Mouse (Mus musculus): Measurements from ENCODE around the gene Snrnp200.
A peak's percentile ranks its signal among the peaks of the same experiment; 100 is the strongest.
"Not testable (repeated sequence)": the region's sequence is repeated elsewhere in the genome, so short reads cannot be mapped to it uniquely, and the experiment has no call there.

The Snrnp200 gene

DNA sequence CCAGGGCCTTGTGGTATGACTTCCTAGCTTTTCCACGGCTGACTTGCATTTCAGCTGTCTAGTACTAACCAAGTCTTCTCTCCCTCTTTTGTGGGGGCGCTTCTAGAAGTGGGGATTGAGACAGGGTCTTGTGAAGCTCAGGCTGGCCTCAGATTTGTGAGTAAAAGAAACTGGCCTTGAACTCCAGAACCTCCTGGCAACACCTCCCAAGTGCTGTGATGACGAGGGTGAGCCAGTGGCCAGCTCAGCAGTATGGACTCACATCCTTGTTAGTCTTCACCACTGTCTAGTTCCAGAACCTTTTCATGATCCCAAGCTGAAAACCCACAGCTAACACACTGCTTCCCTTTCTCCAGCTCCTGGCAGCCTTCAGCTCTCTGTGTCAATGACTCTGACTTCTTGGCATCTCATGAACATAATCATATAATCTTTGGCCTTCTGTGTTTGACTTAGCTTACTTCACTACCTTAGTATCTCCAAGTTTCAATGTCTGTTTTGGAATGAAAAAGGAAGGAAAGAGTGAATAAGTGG lies 46.5 kb downstream of the Snrnp200 start:
- DNase-seq: no peak

DNA sequence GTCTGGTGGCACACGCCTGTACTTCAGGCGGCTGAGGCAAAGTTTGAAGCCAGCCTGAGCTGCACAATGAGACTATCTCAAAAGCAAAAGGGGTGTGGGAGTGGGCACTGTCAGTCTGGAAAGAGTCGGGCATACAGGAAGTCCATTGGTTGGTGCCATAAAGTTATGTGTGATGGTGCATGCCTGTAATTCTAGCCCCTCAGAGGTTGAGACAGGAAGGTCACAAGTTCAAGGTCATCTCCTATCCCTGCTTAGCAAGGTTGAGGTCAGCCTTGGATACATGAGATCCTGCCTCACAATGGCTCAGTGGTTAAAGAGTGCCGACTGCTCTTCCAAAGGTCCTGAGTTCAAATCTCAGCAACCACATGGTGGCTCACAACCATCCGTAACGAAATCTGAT lies 47.1 kb downstream of the Snrnp200 start:
- no peak for DNase-seq

DNA sequence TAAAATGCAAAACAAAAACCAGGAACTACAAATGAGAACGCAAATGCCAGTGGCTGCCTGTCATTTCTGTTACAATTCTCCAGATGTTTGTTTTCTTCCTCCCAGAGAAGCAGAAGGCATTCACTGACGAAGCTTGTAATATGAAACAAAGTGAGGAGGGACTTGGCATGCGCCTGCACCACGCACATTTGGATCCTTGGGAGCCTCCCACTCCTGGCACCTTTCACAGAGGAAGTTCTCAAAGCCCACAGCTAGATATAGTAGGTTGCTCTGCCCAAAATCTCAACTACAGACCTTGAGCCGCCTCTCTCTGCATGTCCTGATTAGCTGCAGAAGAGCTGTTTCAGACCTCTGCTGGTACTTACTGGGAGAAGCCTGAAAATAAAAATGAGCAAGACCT lies 51.2 kb downstream of the Snrnp200 start:
- no peak for DNase-seq

DNA sequence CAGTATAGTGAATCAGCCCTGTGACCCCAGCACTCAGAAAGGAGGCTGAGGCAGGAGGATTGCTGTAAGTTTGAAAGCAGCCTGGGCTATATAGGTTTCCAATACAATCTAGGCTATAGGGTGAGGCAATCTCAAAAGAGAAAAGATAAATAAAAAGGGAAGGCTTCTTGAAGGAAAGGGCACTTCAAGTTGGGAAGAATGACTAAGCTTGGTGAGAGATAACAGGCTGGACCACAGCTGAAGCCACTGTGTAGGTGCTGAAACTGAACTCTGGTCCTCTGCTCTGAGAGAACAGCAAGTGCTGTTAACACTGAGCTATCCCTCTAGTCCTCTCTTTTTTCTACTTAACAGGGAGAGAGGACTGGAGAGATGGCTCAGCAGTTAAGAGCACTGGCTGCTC lies 54.3 kb downstream of the Snrnp200 start:
- DNase-seq: no peak

DNA sequence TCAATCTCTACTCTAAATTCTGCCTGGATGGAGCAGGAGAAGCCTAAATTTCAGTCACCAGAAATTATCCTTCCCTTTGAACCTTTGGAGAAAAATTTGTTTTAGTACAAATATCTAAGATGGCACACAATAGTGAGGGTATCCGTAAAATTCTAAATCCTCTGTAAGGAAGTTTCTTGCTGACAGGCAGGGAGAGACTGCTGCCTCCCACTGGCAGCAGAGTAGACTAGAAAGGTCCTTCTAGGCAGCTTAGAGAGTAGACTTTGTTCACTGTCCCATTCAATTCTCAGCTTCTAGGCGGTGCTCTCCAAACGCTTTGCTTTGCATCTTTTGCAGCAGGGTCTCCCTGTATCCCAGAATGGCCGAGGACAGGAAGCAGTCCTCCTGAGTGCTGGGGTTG lies 59.7 kb downstream of the Snrnp200 start:
- no peak for DNase-seq

DNA sequence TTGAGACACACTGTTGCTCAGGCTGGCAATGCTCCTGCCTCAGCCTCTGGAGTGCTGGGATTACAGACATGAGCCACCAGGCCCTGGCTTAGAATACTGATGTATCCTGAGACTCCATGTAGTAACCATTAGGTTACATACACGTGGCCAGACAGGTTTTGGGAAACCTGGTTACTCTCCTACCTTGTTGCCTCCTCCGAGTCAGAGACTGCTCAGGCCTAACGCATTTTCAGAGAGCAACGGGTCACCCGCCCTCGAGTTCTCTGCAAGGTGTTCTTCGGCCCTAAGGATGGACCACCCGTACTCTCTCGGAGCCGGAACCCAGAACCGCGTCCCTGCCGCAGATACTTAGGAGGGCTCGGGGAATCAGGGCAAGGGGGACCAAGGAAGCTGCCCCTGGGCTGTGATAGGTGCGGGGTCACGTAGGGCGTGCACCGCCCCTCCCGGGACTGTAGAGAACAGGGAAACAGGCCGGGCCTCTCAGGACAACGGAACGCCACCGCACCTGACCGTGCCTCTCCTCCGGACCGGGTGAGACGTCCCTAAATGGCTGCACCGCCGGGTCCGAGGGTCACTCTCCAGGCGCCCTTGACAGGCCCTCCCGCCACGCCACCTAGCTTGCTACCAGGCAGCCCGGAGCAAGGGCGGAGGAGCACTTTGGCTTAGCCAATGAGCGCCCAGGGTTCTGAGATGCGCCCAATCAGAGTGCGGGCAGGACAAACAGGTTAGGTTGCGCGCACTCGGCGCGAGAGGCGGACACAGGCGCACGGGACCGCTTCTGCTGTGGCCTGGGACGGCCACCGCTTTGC lies 61.5 kb downstream of the Snrnp200 start, which contains the start of gene Stard7:
Gene Stard7 (plus strand): TSS at position 728 of the 809 bp plus-strand sequence.
- peak; percentile 96 for DNase-seq

DNA sequence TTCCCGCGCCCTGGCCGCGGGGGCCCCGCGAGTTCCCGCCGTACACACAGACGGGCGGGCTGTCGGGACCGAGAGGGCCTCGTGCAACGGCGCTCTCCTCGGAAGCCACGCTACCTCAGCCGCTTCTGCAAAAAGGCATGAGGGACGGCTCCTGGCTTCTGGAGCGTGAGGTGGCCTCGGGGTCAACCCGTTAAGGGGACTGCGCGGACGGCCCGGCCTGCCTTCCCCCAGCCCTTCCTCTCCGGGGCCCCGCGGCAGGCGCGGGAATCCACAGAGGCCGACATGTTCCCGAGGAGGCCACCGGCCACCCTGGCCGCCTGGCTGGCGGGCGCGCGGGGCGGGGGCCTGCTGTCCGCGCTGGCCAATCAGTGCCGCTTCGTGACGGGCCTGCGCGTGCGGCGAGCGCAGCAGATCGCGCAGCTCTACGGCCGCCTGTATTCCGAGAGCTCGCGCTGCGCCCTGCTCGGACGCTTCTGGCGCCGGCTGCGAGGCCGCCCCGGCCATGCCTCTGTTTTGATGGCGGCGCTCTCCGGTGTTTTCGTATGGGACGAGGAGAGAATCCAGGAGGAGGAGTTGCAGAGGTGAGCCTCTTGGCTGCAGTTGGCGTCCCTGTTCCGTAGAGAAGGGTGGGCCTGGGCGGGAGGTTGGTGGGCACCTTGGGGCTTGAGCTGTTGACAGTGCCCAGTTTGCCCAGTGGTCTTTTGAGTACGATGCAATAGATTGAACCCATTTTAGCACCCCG lies 62.3 kb downstream of the Snrnp200 start:
- DNase-seq: peak; percentile 89

DNA sequence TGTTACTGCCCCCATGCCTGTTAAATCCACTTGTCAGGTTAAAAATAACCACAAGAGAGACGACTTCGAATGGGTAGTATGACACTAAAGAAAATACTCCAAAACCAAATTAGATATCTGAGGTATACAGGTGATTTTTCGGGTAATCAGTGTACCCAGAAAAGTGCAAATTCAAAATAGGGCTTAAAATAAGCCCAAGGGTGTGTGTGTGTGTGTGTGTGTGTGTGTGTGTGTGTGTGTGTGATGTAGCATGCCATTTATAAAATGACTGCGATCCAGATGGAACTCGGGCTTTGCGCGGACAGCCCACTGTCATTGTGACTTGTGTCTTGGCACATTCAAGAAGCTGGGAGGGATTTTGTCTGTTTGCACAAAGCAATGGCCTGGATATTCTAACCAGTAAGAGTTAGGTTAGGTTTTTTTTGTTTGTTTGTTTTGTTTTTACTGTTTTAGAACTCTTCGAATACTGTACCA lies 62.9 kb downstream of the Snrnp200 start:
- no peak for DNase-seq

DNA sequence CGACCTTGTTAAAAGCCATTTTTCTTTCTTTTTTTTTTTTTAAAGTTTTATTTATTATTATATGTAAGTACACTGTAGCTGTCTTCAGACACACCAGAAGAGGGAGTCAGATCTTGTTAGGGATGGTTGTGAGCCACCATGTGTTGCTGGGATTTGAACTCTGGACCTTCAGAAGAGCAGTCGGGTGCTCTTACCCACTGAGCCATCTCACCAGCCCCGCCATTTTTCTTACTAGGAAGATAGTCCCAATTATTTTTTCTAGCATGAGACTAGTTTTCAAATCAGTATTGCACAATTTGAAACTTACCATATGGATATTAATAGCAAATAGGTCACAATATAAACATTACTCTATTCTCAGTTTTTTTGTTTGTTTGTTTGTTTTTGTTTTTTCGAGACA lies 63.9 kb downstream of the Snrnp200 start:
- DNase-seq: not testable (repeated sequence)

DNA sequence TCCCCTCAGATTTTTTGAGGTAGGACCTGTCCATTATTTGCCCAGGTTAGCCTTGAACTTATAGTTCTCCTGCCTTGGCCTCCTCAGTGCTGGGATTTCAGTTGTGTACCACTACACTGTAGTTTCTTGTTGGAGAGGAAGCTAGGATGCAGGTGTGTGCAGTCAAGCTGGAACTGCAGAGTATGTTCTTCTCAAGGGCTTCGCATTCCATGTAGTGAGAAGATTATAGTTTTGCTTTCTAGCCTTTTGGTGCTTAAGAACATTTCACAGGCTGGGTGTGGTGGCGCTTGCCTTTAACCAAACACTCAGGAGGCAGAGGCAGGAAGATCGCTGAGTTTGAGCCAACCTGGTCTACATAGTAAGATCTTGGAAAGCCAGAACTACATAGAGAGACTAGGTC lies 64.6 kb downstream of the Snrnp200 start:
- no peak for DNase-seq

DNA sequence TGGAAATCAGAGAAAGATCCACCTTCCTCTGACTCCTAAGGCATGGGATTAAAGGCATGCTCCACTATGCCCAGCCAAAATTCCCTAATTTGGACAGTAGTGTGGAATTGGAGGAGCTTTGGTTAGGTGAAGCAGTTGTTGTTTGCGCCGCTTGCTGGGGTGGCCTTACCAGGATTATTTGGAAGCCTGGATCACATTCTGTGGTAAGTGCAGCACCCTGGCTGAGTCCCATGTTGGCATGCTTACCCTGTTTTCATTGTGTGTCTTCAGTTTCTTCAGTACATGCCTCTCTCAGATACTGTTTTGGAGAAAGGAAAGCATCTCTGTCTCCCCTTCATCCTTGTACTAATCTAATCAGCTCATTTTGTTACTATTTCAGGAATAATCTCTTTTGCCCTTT lies 66.4 kb downstream of the Snrnp200 start:
- DNase-seq: no peak

DNA sequence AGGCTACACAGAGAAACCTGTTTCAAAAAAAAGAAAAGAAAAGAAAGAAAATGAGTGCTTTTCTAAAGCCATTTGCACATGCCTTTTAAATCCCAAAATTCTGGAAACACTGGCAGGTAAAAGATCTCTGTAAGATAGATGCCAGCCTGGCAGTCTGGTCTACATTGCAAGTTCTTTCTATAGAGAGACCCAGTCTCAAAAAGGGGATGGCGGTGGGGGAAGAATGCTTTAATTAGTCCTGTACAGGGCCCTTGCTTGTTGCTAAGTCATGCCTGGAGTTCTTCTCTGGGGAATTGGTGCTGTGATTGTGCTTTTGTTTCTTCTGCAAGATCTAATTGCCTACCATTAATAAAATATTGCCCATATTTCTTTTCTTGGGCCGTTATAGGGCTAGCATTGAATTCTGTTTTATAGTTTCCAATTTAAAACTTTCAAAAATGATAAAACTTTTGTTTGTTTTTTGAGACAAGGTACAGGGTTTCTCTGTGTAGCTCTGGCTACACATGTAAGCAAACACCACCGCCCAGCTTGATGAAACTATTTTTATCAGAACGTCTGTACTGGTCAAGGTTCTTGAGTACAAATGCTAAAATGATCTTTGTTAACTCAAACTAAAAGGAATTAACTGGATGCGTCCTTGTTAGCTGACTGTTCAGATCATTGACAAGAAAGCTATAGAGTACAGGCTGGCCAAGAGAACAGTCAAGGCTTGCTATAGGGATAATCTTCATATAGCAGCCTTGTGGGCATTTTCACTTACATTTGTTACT lies 67.5 kb downstream of the Snrnp200 start:
- DNase-seq: no peak

DNA sequence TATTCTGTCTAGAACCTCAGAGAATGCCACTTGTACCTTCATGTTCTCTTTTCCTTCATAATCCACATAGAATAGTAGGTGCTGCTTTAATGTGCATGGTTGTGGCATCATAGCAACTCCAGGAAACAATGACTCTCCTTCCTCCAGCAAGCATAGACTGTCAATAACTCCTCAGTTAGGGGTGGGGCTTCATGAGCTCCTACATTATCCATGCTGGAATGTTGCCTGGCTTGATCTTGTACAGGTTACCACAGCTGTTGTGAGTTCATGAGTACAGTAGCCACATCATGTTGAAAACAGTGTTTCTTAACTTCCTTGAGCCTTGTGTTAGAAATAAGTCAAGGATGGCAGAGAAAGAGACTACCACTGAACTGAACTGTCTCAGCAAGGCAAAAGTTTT lies 70.0 kb downstream of the Snrnp200 start:
- DNase-seq: no peak

All from kidney, adult 18-20 months (tissue).